Mouse (Mus musculus) embryonic stem cell, embryonic (primary cell): ENCODE measurements at regions not wholly inside any gene's neighbourhood (a gene's known extent, or its start where the extent isn't known, plus 50 kb on each side); places are given as distances from the start of the nearest gene placed in this dataset.

ENCODE experiments used
- CTCF ChIA-PET, 4 experiments: fragments of 300-600 bp in 2 of 4; fragments of 350-600 bp in 2 of 4; sonication (Branson Sonifier 250); formaldehyde crosslinking; loops; one replicate each; lab custom pipeline; 2022; ENCODE audit warnings: inconsistent platforms in 2 of 4; lab: Charles Lee
- POLR2A ChIA-PET, 4 experiments: fragments of 300-600 bp in 2 of 4; fragments of 350-600 bp in 2 of 4; sonication (Branson Sonifier 250); formaldehyde crosslinking; loops; one replicate each; lab custom pipeline; 2022; ENCODE audit warnings: antibody characterized with exemption in 4 of 4, inconsistent platforms in 1 of 4; lab: Charles Lee

DNA sequence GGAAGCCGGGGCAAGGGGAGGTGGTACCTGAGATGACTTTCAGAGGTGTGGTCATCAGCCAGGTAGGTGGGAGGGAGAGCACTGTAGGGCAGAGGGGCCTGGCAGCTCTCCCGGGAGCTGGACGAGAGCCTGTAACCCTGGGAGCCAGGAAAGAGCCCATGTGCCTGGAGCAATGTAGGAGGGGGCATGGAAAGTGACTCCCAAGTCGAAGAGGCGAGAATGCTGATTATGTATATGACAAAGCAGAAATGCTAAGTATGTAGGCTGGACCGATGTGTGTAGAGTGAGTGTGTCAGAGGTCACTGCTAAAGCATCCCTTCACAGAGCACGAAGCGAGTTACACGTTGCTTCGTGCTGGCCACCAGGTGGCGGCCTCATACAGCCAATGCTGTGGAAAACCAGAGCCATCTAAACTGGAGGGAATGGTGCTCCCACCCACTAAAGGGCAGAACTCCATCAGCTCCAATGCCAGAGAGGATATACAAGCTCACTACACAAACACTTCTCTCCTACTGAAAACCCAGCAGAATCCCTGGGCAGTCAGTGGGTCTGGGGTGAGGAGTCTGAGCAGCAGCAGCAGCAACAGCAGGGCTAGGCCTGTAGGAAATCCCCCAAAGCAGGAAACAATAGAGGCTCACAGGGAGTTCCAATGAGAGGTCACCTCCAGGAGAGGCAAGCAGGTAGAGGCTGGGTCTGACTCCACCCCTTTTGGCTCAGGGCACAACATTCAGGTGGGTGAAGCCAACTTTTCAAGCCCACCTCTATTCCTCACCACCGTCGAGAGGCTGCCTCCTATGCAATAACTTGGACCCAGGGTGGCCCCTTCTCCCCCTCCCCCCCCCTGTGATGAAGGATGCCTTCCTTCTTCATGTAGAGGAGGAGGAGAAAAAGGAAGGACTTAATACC, 116.9 kb upstream of the Klf14 start:
- ChIA-PET POLR2A (interaction anchor here in 2 of 4 experiments (0.6 to 1.0 kb wide), 3 partner anchors 12 to 192 kb away, joined by 3 read pairs; no protein-coding TSS in a partner anchor), CTCF (interaction anchor here (0.6 to 1.5 kb wide), 16 partner anchors 24 to 450 kb away, joined by 3 to 11 read pairs (median 4); no protein-coding TSS in a partner anchor)

DNA sequence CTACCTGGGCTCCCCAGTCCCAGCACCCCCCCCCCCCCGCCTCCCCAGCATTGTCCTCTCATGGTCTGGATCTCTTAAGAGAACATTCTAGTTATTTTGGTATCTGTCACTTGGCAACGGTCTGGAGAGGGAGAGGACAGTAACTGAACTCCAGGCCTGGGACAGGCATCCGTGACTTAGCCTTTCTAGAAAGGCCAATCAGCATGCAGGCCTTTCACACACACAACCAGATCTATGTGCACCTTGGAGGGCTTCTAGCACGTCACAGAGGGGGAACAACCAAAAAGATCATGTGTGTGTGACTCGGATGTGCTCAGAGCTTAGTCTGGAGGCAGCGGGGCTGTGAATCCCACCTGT, 117.6 kb upstream of the Klf14 start:
- POLR2A ChIA-PET: interaction anchor here in 2 of 4 experiments (0.6 to 1.4 kb wide), 5 partner anchors 11 to 191 kb away, joined by 3 read pairs; no protein-coding TSS in a partner anchor
- CTCF ChIA-PET: interaction anchor here (0.6 to 3.0 kb wide), 14 partner anchors 23 to 449 kb away, joined by 3 to 11 read pairs (median 4); no protein-coding TSS in a partner anchor

DNA sequence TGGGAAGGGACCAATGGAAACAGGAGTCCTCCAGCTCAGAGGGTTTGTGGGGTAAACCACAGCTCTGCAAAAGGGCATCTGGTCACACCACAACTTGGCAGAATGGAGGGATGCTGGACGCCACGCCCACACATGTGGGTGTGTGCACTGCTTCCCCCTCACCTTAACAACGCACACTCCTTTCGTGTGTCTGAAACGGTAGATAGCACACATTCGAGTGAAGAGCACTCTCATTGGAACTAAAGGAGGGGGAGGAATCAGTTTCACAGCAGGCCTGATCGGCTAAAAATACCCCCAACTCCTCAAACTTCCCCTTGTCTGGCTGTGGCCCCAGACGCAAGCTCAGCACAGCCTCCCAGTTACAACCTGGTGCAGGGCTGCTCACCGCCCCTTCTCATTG, 118.3 kb upstream of the Klf14 start:
- CTCF ChIA-PET: interaction anchor here in 2 of 4 experiments (0.6 to 3.0 kb wide), 5 partner anchors 24 to 448 kb away, joined by 3 to 10 read pairs (median 3); no protein-coding TSS in a partner anchor
- POLR2A ChIA-PET: interaction anchor here in 2 of 4 experiments (0.9 to 3.0 kb wide), 12 partner anchors 10 to 294 kb away, joined by 3 to 18 read pairs (median 3); no protein-coding TSS in a partner anchor

DNA sequence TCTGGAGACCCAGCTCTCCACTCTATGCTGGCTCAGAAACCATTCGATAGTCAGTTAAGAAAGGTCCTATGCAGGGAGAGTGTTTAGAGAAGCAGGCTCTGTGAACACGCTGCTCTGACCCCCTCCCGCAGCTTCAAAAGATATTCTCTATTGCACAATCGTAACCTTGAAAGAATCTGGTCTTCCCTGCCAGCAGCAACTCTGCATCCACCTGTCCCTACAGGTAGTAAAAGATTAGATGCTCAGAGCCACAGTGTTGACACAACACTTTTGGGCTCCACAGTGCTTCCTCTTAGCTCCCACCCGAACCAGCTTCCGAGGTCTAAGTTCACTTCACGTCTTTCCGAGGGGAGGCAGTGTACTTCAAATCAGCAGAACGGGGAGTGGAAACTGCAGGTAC, 118.9 kb upstream of the Klf14 start:
- CTCF ChIA-PET: interaction anchor here in 3 of 4 experiments (0.6 to 3.0 kb wide), 8 partner anchors 23 to 448 kb away, joined by 3 to 10 read pairs (median 3); no protein-coding TSS in a partner anchor
- POLR2A ChIA-PET: interaction anchor here in 2 of 4 experiments (0.9 to 3.0 kb wide), 13 partner anchors 10 to 293 kb away, joined by 3 to 18 read pairs (median 3); no protein-coding TSS in a partner anchor

DNA sequence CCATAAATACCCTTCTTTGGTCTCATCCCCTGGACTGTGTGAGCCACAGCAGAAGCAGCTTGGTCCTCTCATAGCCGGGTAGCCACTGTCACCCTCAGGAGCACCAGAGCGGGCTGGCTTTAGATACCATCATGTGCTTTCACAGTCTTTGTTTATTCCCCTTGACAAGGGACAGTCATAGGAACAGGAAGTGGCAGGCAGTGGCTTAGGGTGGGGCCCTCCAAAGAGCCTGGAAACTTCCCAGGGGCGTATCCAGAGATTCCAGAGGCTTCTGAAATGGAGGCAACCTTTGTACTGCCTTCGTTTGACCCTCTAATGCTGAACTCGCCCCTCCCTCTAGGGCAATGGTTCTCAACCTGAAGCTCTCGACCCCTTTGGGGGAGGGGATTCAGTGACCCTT, 119.5 kb upstream of the Klf14 start:
- POLR2A ChIA-PET: interaction anchor here in 2 of 4 experiments (0.9 to 3.0 kb wide), 9 partner anchors 9 to 292 kb away, joined by 3 to 18 read pairs (median 3); no protein-coding TSS in a partner anchor
- CTCF ChIA-PET: interaction anchor here in 3 of 4 experiments (0.7 to 3.0 kb wide), 6 partner anchors 22 to 447 kb away, joined by 3 to 10 read pairs (median 4); no protein-coding TSS in a partner anchor

DNA sequence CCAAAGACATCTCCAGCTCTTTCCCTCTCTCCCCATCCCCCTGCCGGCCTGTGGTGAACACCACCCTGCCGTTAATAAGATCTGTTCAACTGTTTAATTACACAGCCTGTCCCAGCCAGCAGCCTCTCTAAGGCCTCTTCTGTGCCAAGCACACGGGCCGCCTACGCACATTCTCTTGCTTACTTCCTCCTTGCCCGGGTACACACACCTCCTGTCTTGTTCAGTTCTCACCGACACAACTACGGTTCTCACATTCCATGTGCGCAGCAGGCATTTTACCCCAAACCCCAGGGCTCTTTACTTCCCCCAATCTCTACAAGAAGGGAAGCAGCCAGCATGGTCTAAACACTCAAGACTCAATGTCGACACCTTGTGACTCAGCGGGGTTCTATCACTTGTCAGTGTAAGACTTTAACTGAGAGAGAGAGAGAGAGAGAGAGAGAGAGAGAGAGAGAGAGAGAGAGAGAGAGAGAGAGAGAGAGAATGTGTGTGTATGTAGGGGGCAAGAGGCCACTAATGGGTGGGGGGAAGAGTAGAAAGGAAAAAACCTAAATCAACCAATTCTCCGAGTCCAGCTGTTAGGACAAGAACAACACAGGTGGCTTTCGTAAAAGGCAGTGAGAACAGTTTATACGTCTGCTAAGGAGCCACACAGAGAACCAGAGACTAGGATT, 120.8 kb upstream of the Klf14 start:
- POLR2A ChIA-PET: interaction anchor here in 2 of 4 experiments (0.6 to 3.0 kb wide), 3 partner anchors 8 to 137 kb away, joined by 3 to 18 read pairs (median 4); no protein-coding TSS in a partner anchor
- CTCF ChIA-PET: interaction anchor here in 2 of 4 experiments (0.6 to 3.0 kb wide), 2 partner anchors 21 to 72 kb away, joined by 3 to 10 read pairs; no protein-coding TSS in a partner anchor

DNA sequence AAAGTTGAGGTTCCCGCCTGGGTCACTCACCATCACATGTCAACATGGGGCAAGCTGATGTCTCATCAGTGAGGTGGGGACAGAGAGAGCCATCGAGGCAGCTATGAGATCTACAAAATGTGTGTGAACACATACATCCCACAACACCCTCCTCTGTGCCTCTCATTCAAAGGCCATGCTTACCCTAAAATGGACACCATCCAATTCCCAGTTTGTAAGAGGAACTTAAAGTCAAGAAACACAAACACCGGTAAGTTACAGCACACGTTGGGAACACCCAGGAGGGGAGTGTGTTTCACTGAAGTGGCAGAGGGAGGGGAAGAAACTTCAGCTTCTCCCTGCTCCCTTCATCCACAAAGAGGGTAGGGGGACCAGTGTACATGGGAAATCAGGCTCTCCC, 121.4 kb upstream of the Klf14 start:
- ChIA-PET CTCF (interaction anchor here in 2 of 4 experiments (0.6 kb wide), 2 partner anchors 71 to 126 kb away, joined by 3 to 4 read pairs; no protein-coding TSS in a partner anchor), POLR2A (interaction anchor here in 2 of 4 experiments (0.6 to 1.4 kb wide), 3 partner anchors 7 to 136 kb away, joined by 3 to 5 read pairs (median 4); no protein-coding TSS in a partner anchor)

DNA sequence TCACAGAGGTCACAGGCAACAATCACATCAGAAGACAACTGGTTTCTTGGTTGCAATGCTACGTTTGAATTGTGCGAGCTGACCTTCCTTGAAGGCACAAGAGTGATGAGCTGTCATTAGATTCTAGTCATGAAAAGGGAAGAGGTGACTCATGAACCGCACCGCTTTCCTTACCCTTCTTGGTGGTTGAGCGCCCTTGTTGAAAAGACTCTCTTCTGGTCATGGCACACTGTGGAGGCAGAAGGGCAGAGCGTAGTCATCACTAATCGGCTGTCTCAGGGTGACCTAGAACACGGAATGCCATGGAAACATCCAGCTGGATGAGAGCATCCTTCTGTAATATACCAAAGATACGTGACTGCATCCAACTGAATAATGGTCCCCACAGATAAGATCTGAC, 121.8 kb upstream of the Klf14 start:
- CTCF ChIA-PET: interaction anchor here in 1 of 4 experiments (0.6 kb wide), 1 partner anchor 126 kb away, joined by 4 read pairs; no protein-coding TSS in a partner anchor
- POLR2A ChIA-PET: interaction anchor here in 1 of 4 experiments (0.6 to 1.4 kb wide), 2 partner anchors 8 to 29 kb away, joined by 4 to 5 read pairs; no protein-coding TSS in a partner anchor

DNA sequence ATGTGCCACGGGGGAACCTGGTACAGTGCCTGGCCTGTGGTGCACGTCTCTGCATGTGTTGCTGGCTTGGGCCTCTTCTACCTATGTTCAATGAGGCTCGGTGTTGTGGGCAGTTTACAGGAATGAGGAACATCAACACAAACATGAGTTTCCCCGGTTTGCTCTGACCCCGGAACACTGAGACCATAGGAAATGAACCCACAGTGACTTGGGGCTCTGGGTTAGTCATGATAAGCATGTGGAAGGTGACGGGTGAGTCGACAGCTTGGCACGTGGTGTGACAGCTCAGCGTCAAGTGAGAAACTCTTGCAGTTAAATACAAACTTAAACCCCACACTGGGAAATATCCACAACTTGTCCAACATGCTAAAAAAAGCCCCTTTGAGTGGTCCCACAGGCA, 122.4 kb upstream of the Klf14 start:
- POLR2A ChIA-PET: interaction anchor here in 2 of 4 experiments (0.8 to 1.4 kb wide), 3 partner anchors 8 to 20 kb away, joined by 3 to 5 read pairs (median 3); no protein-coding TSS in a partner anchor
- CTCF ChIA-PET: no interaction called here

DNA sequence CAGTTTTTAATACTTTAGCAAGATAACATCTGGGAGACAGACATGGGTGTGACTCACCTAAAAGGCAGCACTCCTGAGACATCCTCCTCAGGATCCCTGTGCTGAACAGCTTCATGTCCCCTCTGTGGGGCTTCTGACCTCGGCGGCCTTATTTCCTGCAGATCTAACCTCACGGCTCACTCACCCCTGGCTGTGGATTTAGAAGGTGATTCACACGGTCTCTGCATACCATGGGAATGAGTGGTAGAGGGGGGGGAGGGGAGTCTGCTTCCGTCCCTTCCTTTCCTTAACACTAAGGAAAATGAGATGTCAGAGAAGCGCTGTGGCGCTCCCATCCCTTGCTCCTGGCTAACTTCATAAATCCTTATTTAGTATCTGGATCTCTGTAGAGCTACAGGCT, 123.1 kb upstream of the Klf14 start:
- ChIA-PET CTCF (interaction anchor here in 1 of 4 experiments (0.7 kb wide), 1 partner anchor 622 kb away, joined by 4 read pairs; no protein-coding TSS in a partner anchor), POLR2A (interaction anchor here in 2 of 4 experiments (0.8 to 1.4 kb wide), 3 partner anchors 9 to 21 kb away, joined by 3 to 5 read pairs (median 3); no protein-coding TSS in a partner anchor)

DNA sequence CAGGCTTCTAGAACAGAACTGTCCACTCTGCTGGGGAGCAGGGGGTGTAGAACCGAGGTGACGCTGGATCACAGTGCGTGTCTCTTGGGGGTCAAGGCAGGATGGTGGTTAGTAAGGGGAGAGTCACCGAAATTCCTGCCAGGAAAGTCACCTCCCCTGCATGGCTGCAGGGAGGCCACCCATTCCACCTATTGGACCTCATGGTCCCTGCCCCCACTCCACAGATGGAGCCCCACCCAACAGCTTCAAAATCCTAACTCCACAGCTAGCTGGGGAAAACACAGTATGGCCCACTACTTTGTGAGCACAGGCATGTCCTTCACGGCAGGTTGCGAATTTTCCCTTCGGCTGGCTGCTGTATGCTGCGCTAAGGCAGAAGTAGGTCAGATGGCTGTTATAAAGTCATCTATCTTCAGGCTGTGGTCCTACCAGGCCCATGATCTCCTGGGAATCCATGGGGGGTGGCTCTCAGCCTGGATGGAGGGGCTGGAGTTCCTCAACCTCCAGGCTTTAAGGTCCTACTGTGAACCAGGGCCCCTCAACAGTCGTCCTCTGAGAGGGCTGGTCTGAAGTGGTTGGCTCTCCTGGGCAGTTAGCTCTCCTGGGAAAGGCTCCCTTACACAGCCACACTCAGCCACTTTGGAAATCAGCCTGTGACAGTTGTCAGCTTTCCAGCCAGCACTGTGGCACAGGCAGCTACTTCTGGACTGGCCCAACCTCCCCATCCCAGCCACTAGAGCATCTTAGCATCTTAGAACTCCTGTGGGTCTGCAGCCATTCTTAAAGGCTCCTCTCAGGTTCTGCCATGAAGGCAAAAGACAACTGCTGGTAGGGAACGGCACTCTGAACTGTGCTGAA, 124.0 kb upstream of the Klf14 start:
- CTCF ChIA-PET: interaction anchor here in 1 of 4 experiments (0.7 kb wide), 1 partner anchor 623 kb away, joined by 4 read pairs; no protein-coding TSS in a partner anchor

DNA sequence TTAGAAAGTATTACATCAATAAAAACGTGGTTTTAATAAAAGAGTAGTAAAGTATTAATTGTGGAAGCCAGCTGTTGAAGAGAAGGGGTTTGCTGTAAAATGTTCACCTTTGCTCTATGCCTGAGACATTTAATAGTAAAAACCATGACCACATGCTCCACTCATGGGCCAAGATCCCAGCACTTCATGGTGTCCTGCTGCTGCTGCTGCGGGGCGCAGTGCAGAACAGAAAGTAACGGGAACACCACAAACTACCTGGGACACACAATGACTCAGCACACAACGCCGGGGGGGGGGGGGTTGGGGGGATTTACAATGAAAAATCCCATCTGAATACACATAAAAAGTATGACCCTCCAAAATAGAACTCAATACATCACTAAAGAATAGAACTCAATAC, 124.8 kb upstream of the Klf14 start:
- CTCF ChIA-PET: no interaction called here

More for the DNA sequence above, 124.0 kb upstream of the Klf14 start:
- POLR2A ChIA-PET: interaction anchor here in 1 of 4 experiments (1.3 kb wide), 1 partner anchor 17 kb away, joined by 3 read pairs; no protein-coding TSS in a partner anchor

DNA sequence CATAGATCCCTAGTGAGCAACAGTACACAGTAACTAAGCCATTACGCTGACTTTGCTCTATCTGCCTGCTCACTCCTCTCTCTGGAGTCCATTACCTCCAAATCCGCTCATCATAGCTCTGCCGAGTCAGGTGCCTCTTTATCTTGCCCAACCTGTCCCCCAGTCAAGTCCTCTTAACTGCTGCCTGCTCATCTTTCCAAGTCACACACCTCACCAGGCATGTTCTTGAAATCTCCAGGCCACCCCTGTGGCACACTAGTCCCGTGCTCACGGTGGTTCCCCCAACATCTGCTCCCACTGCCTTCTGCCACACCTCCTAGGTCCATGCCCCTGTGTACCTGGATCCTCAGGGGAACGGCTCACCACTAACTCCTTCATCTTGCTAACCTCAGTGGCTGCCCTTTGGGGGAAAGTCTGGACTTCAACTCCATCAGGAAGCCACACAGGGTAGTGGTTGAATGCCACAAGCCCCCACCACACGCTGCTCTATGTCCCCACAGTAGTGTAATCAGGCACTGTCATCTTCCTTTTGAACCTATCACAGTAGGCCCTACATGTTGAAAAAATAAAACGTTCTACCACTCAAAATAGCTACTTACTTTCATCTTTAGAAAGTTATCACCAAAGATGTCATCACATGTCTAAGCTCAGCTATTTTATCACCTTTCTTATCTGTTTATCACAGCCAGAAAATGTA, 126.3 kb upstream of the Klf14 start:
- POLR2A ChIA-PET: interaction anchor here in 1 of 4 experiments (0.6 to 4.4 kb wide), 3 partner anchors 7 to 28 kb away, joined by 3 to 18 read pairs (median 3); no protein-coding TSS in a partner anchor
- CTCF ChIA-PET: interaction anchor here in 1 of 4 experiments (0.6 kb wide), 1 partner anchor 881 kb away, joined by 3 read pairs; no protein-coding TSS in a partner anchor

More for the DNA sequence above, 124.8 kb upstream of the Klf14 start:
- POLR2A ChIA-PET: interaction anchor here in 1 of 4 experiments (0.7 kb wide), 1 partner anchor 625 kb away, joined by 3 read pairs; no protein-coding TSS in a partner anchor

DNA sequence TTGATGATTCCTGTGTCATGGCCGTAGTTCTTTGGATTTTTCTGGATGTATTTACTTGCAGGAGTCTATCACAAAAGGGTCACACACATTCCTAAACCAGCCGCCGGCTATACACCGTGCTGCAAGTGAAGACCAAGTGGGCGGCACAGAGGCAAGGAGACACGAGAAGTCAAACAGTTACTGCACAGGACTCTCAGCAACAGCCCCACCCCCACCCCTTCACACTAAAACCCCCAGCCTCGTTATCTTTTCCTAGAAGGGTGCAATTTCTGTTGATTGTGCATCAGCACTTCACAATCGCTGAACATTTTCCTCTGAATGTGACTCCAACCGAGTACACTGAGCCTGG, 126.9 kb upstream of the Klf14 start:
- ChIA-PET POLR2A (interaction anchor here in 1 of 4 experiments (1.0 to 4.4 kb wide), 2 partner anchors 7 to 27 kb away, joined by 3 to 18 read pairs; no protein-coding TSS in a partner anchor), CTCF (interaction anchor here in 1 of 4 experiments (0.6 kb wide), 1 partner anchor 881 kb away, joined by 3 read pairs; no protein-coding TSS in a partner anchor)

DNA sequence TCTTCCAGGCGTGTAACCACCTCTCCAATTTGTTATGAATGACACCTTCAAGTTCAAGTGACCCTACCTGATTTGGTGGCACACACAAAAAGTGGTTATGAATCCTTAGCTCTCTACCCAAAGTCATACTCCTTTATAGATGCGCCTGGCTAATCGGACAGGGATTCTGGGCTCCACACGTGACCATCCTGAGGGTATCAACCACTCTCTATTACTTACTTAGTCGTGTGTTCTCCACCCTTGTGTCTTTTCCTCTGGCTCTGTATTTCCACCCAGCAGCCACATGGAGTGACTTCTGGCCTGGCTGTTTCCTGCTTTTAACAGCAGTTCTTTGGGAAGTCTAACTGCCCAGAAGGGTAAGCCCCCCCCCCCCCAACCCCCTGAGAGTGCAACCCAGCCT, 127.4 kb upstream of the Klf14 start:
- CTCF ChIA-PET: no interaction called here
- POLR2A ChIA-PET: interaction anchor here in 1 of 4 experiments (1.5 to 4.4 kb wide), 2 partner anchors 8 to 14 kb away, joined by 4 to 18 read pairs; no protein-coding TSS in a partner anchor
